Mouse (Mus musculus): Measurements from ENCODE around the gene Dqx1. TPM values are rescaled to one million over a fixed set of nuclear protein-coding genes. Genes with fewer than 3 reads are reported as not detected.

Gene Dqx1
- polyA plus RNA-seq, 1 experiment from 2014 or later = 0.62 TPM

- Histone ChIP-seq H3K27me3 (ENCODE audit: insufficient read depth, low read length) (no peaks in the 10 kb centered on the region), H3K4me3 (ENCODE audit: low read depth, low read length) (no peak overlapping the region), H3K9ac (no peak overlapping the region), H3K9me3 (ENCODE audit: low read depth, low read length) (no peaks in the 10 kb centered on the region), H3K27ac (ENCODE audit: low read depth) (no peak overlapping the region), H3K4me1 (ENCODE audit: insufficient read depth) (no peaks in the 10 kb centered on the region), H3K36me3 (ENCODE audit: insufficient read depth) (no peaks in the 10 kb centered on the region), H3K4me2 (no peak overlapping the region)
- no peak for TF ChIP-seq CTCF (IDR thresholded peaks at IDR 0.05; ENCODE audit: low read depth)
- 33% methylated on average over 6 of the region's 6 CpGs for WGBS
- no peak for DNase-seq
- no peak for ATAC-seq (ENCODE audit: insufficient read depth)
These were observed 38.3 kb downstream of the Dqx1 start for GRCm38 (mm10) chr6:83095968-83096367.

GRCm38 (mm10) chr6:83098411-83098810 lies 40.8 kb downstream of the Dqx1 start:
- whole genome bisulfite sequencing = 78% methylated on average over 2 of the region's 2 CpGs
- no peaks in the 10 kb centered on the region for H3K9me3 ChIP-seq (ENCODE audit: low read depth, low read length)
- no peaks in the 10 kb centered on the region for H3K27me3 ChIP-seq (ENCODE audit: insufficient read depth, low read length)
- H3K36me3 ChIP-seq (ENCODE audit: insufficient read depth) = no peaks in the 10 kb centered on the region
- no peak overlapping the region for H3K27ac ChIP-seq (ENCODE audit: low read depth)
- no peak for DNase-seq
- no peak overlapping the region for H3K4me2 ChIP-seq
- no peak overlapping the region for H3K4me3 ChIP-seq (ENCODE audit: low read depth, low read length)
- no peak for TF ChIP-seq CTCF (IDR thresholded peaks at IDR 0.05; ENCODE audit: low read depth)
- ATAC-seq (ENCODE audit: insufficient read depth) = no peak
- H3K4me1 ChIP-seq (ENCODE audit: insufficient read depth) = peaks cover 7% of the 10 kb centered on the region; the same call in 1 of the 2 replicates
- H3K9ac ChIP-seq = no peak overlapping the region

GRCm38 (mm10) chr6:83101316-83101687 lies 43.7 kb downstream of the Dqx1 start, which contains the start of the genes Ccdc142 and Gm42688:
Gene Ccdc142, plus strand, starts transcription at chr6:83101601.
Gene Gm42688, plus strand, starts transcription at chr6:83101617.
- no peaks in the 10 kb centered on the region for H3K9me3 ChIP-seq (ENCODE audit: low read depth, low read length)
- peak within 1 kb of the TSS; percentile 80 for H3K4me3 ChIP-seq (ENCODE audit: low read depth, low read length)
- TF ChIP-seq CTCF (IDR thresholded peaks at IDR 0.05; ENCODE audit: low read depth) = peak; percentile 65
- peaks cover 7% of the 10 kb centered on the region; the same call in 1 of the 2 replicates for H3K4me1 ChIP-seq (ENCODE audit: insufficient read depth)
- peak within 1 kb of the TSS; percentile 100 for H3K4me2 ChIP-seq
- peak within 1 kb of the TSS; percentile 80 for H3K27ac ChIP-seq (ENCODE audit: low read depth)
- H3K9ac ChIP-seq = peak within 1 kb of the TSS; percentile 76
- DNase-seq (peak; percentile 91), ATAC-seq (ENCODE audit: insufficient read depth) (peak; percentile 88)
- 2% methylated on average over 25 of the region's 25 CpGs for WGBS
- no peaks in the 10 kb centered on the region for H3K27me3 ChIP-seq (ENCODE audit: insufficient read depth, low read length)
- H3K36me3 ChIP-seq (ENCODE audit: insufficient read depth) = 0 out of 2 replicates have a peak, but pooled peaks cover 3% of the 10 kb centered on the region

GRCm38 (mm10) chr6:83101688-83102556 lies 44.3 kb downstream of the Dqx1 start:
- Histone ChIP-seq H3K4me1 (ENCODE audit: insufficient read depth) (peaks cover 7% of the 10 kb centered on the region; the same call in 1 of the 2 replicates), H3K9me3 (ENCODE audit: low read depth, low read length) (no peaks in the 10 kb centered on the region), H3K27me3 (ENCODE audit: insufficient read depth, low read length) (no peaks in the 10 kb centered on the region), H3K4me3 (ENCODE audit: low read depth, low read length) (peak overlapping the region; percentile 80), H3K4me2 (peak overlapping the region; percentile 100), H3K36me3 (ENCODE audit: insufficient read depth) (peaks cover 7% of the 10 kb centered on the region; the same call in 1 of the 2 replicates), H3K9ac (peak overlapping the region; percentile 76), H3K27ac (ENCODE audit: low read depth) (peak overlapping the region; percentile 80)
- TF ChIP-seq CTCF (IDR thresholded peaks at IDR 0.05; ENCODE audit: low read depth) = peak; percentile 45
- DNase-seq (peak; percentile 80), ATAC-seq (ENCODE audit: insufficient read depth) (peak; percentile 84)
- WGBS = under 1% methylated on average over 68 of the region's 74 CpGs

GRCm38 (mm10) chr6:83103130-83103650 lies 45.5 kb downstream of the Dqx1 start:
- 43% methylated on average over 11 of the region's 11 CpGs for WGBS
- DNase-seq (no peak), ATAC-seq (ENCODE audit: insufficient read depth) (no peak)
- peaks cover 7% of the 10 kb centered on the region; the same call in 1 of the 2 replicates for H3K4me1 ChIP-seq (ENCODE audit: insufficient read depth)
- no peak overlapping the region for H3K9ac ChIP-seq
- no peak overlapping the region for H3K4me3 ChIP-seq (ENCODE audit: low read depth, low read length)
- peak overlapping the region; percentile 100 for H3K4me2 ChIP-seq
- H3K27ac ChIP-seq (ENCODE audit: low read depth) = no peak overlapping the region
- no peaks in the 10 kb centered on the region for H3K27me3 ChIP-seq (ENCODE audit: insufficient read depth, low read length)
- TF ChIP-seq CTCF (IDR thresholded peaks at IDR 0.05; ENCODE audit: low read depth) = no peak
- H3K36me3 ChIP-seq (ENCODE audit: insufficient read depth) = peaks cover 9% of the 10 kb centered on the region; the same call in 1 of the 2 replicates
- H3K9me3 ChIP-seq (ENCODE audit: low read depth, low read length) = no peaks in the 10 kb centered on the region

- no peak overlapping the region for H3K4me3 ChIP-seq (ENCODE audit: low read depth, low read length)
- 71% methylated on average over 4 of the region's 4 CpGs for WGBS
- no peaks in the 10 kb centered on the region for H3K27me3 ChIP-seq (ENCODE audit: insufficient read depth, low read length)
- TF ChIP-seq CTCF (IDR thresholded peaks at IDR 0.05; ENCODE audit: low read depth) = no peak
- no peak overlapping the region for H3K9ac ChIP-seq
- H3K9me3 ChIP-seq (ENCODE audit: low read depth, low read length) = no peaks in the 10 kb centered on the region
- DNase-seq = no peak
- H3K4me2 ChIP-seq = no peak overlapping the region
- ATAC-seq (ENCODE audit: insufficient read depth) = no peak
- H3K4me1 ChIP-seq (ENCODE audit: insufficient read depth) = peaks cover 9% of the 10 kb centered on the region; the same call in 1 of the 2 replicates
- peaks cover 9% of the 10 kb centered on the region; the same call in 1 of the 2 replicates for H3K36me3 ChIP-seq (ENCODE audit: insufficient read depth)
- no peak overlapping the region for H3K27ac ChIP-seq (ENCODE audit: low read depth)
These were observed 46.5 kb downstream of the Dqx1 start for GRCm38 (mm10) chr6:83104158-83104557.

Measured in lung, embryonic 14.5 days (tissue).